Mouse (Mus musculus) frontal cortex, postnatal 10 days (tissue): ENCODE results near the gene Ncl.

Source experiments
- DNase-seq, 2 experiments: peaks; one replicate each; pipeline ENCODE4 v3.0.0; 2022; ENCODE audit warnings: low spot score in 2 of 2, mixed read lengths in 1 of 2

The Ncl gene

DNA sequence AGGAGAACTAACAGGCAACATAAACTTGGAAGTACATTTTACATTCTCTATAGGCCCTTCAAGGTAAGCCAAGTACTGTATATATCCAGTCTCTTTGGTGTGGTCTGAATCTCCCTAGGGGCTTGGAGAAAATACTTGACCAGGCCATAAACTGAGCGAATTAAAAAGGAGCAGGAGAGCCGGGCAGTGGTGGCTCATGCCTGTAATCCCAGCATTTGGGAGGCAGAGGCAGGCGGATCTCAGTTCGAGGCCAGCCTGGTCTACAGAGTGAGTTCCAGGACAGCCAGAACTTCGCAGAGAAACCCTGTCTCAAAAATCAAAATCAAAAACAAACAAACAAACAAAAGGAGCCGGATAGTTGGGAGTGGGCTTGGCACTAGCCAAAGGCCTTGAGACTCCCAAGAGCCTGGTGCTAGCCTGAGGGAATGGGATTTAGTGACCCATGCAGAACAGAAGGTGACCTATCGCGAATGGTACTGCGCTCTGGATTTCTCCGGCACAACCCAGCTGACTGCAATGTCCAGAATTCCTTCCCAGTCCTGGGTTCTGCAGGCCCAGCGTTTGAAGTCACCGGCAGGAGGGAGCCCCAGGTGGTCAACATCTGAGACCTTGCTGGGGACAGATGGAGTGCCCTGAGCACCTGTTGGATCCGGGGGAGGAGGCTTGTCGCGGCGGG lies 46.0 kb downstream of the Ncl start:
- DNase-seq: no peak

DNA sequence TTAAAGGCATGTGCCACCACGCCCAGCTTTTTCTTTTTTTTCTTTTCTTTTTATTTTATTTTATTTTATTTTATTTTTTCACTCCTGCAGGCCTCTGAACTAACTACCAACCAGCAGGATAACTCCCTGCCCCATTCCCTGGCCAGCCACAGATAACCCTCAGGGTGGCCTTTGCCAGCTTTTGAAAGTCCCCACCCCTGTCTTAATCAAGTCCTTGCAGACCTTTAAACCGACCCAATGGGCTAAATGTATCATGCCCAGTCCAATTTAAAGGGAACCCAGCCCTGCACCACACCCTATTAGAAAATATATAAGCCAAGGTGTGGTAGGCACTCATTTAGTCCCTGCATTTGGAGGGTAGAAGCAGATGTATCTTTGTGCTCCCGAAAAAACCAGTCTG lies 46.9 kb downstream of the Ncl start:
- DNase-seq: no peak

- DNase-seq: no peak
Observed at GRCm38 (mm10) chr1:86311467-86312005, 47.7 kb downstream of the Ncl start.

DNA sequence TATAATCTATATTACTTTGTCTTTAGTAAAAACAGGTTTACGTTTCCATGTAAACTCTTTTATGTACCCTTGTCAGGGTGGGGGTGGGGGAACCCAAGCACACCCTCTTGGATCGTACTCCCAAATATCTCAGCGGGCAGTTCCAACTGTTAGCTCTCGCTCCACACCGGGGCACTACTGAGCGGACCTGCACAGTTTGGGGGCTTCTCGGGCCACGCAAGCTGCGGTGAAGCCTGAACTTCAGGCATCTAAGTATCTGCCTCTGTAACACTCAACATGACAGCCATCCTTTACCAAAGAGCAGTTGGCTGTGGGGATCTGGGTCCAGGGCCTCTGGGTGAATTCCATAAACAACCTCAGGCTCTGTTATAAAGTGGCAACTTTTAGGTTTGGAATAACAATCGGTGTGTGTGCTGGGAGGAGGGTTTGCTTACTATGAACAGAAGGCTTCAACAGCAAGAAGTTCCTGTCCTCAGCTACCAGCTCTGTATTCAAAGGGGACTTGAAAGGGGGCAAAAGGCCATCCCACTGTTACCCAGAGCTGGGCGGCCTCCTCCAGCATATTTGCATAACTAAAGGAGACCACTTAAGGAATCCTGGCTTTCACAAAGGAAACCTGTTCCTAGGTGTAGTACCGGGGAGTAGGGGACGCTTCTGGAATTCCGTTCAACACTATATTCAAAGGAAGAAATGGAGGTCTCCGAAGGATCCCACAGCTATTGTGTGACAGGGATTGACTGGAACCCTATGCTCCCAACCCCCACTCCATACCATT lies 48.5 kb downstream of the Ncl start:
- DNase-seq: no peak

- DNase-seq: no peak
Observed at GRCm38 (mm10) chr1:86309270-86309833, 49.8 kb downstream of the Ncl start.

GRCm38 (mm10) chr1:86307871-86308641 lies 51.1 kb downstream of the Ncl start:
- no peak for DNase-seq

GRCm38 (mm10) chr1:86307177-86307762 lies 51.9 kb downstream of the Ncl start:
- no peak for DNase-seq

GRCm38 (mm10) chr1:86306686-86307085 lies 52.5 kb downstream of the Ncl start:
- no peak for DNase-seq

- DNase-seq: no peak
Observed at GRCm38 (mm10) chr1:86303873-86304250, 55.3 kb downstream of the Ncl start.

GRCm38 (mm10) chr1:86303063-86303872 lies 55.9 kb downstream of the Ncl start:
- peak; percentile 37 to 65 for DNase-seq

- DNase-seq: no peak
Observed at GRCm38 (mm10) chr1:86302532-86302931, 56.7 kb downstream of the Ncl start, which contains the start of gene B3gnt7. Gene B3gnt7, plus strand, starts transcription at chr1:86302832.

GRCm38 (mm10) chr1:86301221-86302091 lies 57.7 kb downstream of the Ncl start:
- no peak for DNase-seq

DNA sequence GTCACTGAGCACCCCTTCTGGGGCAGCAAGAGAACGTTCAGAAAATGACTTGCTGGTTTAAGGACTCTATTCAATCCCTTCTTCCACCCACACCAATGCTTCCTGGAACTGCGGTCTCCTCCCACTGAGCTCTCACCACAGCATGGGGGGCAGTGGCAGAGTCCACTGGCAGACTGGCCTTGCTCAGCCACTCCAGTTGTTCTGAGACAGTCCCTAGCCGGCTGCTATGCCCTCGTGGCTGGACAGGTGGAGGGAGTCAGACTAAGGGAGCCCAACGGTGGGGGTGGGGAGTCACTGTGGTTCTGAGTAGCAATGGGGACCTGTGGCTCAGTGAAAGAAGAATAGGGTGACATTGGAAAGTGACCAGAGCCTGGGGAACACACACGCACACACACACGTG lies 58.5 kb downstream of the Ncl start:
- DNase-seq: no peak

DNA sequence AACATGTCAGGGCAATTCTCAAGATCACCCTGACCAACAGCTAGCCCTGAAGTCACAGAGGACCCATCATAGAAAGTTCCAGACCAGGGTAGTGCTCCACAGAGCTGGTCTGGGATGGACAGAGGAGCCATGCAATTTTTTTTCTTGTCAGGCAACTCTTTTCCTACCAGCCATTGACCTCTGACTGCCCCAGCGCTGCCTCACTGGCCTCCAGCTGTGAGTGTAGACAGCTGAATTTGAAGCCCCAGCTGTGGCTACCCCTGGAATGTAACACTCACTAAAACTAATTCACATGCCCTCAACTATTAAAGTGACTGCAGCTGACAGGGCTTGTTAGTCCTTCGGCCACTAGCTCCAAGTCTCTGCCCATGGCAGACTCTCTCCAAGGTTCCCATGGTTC lies 59.1 kb downstream of the Ncl start:
- no peak for DNase-seq
